Mouse (Mus musculus): ENCODE data around the gene Lrpprc.

Gene Lrpprc

GRCm38 (mm10) chr17:84665691-84666090 is 124.9 kb downstream of the Lrpprc start:
- DNase-seq (ENCODE audit: low spot score): peak; percentile 42

- no peak for DNase-seq (ENCODE audit: low spot score)
Measured at GRCm38 (mm10) chr17:84665053-84665452, 125.5 kb downstream of the Lrpprc start.

- no peak for DNase-seq (ENCODE audit: low spot score)
Measured at GRCm38 (mm10) chr17:84658951-84659350, 131.6 kb downstream of the Lrpprc start.

DNA sequence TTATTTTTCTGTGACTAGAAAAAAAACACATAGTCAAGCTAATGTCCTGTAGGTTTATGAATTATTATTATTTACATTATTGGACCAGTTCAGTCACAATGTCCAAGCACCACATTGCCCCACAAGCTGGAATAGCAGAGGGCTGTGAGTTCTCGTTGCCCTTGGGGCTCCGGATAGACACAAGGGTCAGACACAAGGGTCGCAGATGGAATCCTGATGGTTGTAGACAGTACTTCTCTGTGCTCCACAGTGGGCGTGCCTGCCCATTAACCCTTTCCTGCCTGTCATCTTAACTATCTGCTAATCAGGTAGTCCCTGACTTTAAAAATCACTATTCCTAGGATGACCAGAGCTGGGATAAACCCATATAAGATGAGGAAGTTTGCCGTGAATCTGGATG is 132.4 kb downstream of the Lrpprc start:
- DNase-seq (ENCODE audit: low spot score): peak; percentile 82

DNA sequence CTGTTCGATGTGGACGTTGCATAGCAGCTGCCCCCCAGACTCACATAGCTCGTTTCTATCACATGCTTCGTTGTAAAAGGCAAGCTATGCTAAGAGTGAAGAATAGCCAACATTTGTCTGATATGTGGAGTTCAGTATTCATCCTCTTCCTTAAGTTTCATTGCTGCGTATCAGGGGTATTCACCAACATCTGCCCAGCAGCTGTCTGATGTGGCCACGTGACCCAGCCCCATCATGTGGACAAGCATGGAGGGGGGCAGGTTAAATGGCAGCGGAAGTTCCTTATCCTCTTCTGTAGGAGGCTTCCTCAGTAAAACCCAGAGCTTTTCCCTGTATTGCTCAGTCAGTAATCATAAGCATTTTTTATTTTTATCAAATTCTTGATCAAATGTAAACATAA is 132.8 kb downstream of the Lrpprc start:
- DNase-seq (ENCODE audit: low spot score): peak; percentile 51

GRCm38 (mm10) chr17:84657422-84657732 is 133.2 kb downstream of the Lrpprc start:
- no peak for DNase-seq (ENCODE audit: low spot score)

GRCm38 (mm10) chr17:84656653-84657421 is 133.8 kb downstream of the Lrpprc start:
- DNase-seq (ENCODE audit: low spot score): no peak

GRCm38 (mm10) chr17:84656205-84656604 is 134.4 kb downstream of the Lrpprc start:
- DNase-seq (ENCODE audit: low spot score): no peak
